Mouse (Mus musculus): ENCODE measurements at regions not wholly inside any gene's neighbourhood (a gene's known extent, or its start where the extent isn't known, plus 50 kb on each side); places are given as distances from the start of the nearest gene placed in this dataset.

- TF ChIP-seq CTCF (IDR thresholded peaks at IDR 0.05; ENCODE audit: borderline replicate concordance, extremely low read depth, insufficient read depth, insufficient read length) (no peak), POLR2A (IDR thresholded peaks at IDR 0.05; ENCODE audit: borderline replicate concordance, extremely low read depth, insufficient read depth, insufficient read length, poor library complexity, severe bottlenecking) (no peak)
These were observed 150.3 kb upstream of the Rpl34 start for GRCm38 (mm10) chr3:130880482-130880881.
